Mouse (Mus musculus): ENCODE data around the gene Dad1.
"Not testable (repeated sequence)": the region's sequence is repeated elsewhere in the genome, so short reads cannot be mapped to it uniquely, and the experiment has no call there.

Gene Dad1

DNA sequence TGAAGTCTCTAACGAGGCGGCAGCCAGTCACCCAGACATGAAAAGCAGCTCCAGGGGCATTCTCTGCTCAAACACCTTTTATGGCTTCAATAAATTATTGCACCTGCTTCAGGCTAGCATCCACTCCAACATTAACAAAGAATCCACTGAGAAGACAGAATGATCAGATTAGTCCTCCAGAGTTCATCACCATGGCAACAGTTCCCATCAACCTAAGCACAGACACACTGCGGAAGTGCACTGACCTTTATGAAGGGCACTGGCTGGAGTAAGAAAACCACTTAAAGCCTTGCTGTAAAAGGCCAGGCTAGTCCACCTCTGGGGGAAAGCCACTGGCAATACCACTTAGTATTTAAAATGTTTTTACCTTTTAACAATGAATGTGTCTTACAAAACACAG, 9.7 kb downstream of the Dad1 start:
- DNase-seq = no peak

DNA sequence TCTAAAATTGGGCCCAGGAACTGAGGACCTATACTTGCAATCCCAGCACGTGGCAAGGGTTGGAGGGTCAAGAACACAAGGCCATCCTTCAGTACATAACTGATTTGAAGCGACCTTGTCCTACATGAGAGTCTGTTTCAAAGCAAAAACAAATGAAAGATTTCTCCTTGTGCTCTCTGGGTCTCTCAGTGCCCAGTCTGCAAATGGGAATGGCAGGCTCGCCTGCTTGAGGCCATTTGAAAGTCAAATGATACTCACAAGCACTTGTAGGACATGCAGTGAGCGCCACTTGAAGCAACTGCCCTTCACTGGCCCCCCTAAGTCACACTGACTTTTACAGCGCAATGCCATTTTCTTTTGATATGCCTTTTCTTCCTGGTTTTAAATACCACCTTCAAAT, 13.4 kb downstream of the Dad1 start:
- DNase-seq = no peak

DNA sequence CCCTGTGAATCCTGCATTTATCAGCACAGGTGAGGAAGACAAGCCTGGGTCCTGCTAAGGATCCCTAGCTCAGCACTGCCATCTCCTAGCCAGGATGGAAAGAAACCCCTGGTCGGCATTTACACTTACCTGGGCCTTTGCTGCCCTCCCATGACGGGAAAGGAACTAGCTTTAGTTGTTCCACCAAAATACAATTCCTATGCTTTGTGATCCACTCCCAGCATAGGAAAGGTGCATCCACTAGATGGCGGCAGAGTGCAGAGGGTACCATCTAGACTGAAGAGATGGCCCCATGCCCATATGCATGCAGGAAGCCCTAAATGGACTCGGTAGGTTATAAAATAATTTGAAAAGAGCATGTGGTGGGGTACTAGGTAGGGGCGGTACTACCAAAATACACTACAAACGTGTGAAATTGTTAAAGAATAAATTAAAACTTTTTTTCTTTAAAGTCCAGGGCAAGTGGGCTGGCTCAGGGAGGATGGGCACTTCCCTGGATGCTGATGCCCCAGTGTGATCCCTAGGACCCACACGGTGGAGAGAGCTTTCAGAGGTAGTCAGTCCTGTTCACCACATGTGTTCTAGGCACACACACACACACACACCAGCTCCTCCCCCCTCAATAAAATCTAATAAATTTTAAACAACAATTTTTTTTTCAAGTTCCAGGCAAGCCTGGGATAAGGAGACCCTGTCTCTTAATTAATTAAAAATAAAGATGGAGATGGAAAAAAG, 14.7 kb downstream of the Dad1 start:
- DNase-seq = peak; percentile 58

DNA sequence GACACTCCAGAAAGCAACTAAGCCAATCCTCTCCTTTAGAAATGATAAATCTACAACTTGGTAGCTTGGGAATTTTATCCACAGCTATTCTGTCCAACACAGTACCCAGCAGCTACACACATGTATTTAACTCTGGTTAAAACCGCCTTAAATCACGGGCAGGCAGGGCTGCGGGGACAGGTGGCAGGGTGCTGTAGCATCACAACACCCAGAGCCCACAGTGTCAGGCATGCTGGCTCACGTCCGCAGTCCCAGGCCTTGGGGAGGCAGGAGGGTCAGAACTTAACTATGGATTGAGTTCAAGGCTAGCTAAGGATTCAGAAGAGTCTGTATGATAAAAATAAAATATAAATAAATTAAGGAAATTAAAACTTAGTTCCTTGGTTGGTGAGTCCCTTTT, 17.0 kb downstream of the Dad1 start:
- no peak for DNase-seq

DNA sequence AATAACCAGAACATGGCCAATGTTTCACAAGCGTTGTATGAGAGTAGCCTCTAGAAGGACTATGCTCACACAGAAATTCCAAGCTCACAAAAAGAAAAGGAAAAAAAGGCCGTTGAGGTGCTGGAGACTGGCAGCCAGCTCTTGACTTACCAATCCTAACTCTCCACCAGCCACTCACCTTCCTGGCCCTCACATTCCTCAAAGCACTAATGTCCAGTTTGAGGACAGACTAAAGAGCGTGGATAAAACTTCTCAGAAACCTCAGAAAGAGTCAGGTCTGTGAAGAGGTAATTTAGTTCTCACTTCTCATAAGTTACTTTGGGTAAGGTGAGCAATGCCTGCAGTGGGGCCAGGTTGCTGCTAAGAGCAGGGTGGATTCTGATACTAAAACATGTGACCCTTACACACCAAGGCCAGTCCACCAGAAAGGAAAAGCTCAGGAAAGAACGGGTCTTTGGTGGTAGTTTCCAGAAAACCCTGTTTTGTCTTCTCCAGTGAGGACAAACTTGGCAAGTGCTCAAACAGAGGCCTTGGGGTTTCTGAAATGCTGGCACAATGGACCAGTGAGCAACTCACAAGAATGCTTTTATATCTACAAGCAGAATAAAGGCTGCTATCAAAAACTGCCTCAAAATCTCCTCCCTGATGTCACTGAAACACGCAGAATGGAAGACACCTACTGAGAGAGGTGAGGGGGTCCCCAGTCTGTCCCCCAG, 17.9 kb downstream of the Dad1 start:
- no peak for DNase-seq

DNA sequence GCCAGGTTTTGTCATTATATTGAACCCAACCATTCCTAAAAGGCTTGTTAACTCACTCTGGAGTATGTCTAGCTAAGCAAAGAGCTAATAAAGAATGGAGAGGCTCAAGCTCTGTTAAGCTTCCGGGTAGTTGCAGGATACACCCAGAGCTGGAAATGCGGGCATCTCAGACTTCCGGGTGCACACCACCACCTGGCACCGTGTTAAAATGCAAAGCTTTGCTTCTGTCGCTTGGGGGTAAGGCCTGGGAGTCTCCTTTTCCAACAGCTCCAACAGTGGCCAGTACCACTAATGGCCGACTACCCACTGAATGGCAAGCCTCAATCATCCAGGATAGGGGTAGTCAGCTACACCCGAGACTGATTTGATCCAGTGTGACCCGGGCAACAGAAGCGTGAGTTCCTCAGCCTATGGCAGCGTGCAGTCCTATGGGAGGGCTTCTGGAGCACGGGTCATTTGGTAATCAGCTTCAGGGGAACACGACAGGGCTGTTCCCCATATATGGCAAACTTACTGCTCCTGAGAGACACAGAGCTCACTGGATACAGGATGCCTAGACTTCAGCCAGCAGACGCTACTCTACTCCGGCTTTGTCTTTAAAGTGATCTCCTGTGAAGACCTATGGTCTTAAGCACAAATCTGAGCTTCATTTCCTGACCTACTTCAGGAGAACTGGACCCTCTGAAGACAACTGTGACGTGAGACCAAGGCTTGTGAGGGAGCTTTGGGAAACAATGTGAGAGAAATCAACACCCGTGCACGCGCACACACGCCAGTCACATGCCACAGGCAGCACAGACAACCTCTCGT, 19.5 kb downstream of the Dad1 start:
- DNase-seq = no peak

DNA sequence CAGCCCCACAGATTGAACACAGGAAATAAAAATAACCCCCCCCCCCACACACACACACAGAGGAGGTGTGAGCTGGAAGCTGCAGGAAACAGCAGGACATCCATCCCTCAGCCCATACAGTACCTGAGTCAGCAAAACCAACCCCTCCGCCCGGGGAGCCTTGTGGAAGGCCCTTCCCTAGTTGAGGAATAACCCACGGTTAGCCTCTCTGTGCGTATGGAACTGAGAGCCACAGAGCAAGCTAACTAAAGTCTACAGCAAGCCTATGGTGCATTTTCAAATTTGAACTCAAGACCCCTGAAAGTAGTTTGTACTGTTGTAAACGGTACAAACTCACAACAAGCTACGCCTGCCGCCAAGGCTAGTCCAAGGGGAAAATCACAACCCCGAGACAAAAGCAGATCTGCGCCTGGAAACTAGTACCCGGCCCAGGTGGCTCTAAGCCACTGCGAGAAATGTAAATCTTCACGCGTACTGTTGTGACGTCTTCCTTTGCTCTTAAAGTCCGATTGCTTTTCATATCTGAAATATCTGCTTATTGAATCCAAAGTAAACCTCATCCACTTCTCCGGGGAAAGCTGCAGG, 20.3 kb downstream of the Dad1 start:
- no peak for DNase-seq

DNA sequence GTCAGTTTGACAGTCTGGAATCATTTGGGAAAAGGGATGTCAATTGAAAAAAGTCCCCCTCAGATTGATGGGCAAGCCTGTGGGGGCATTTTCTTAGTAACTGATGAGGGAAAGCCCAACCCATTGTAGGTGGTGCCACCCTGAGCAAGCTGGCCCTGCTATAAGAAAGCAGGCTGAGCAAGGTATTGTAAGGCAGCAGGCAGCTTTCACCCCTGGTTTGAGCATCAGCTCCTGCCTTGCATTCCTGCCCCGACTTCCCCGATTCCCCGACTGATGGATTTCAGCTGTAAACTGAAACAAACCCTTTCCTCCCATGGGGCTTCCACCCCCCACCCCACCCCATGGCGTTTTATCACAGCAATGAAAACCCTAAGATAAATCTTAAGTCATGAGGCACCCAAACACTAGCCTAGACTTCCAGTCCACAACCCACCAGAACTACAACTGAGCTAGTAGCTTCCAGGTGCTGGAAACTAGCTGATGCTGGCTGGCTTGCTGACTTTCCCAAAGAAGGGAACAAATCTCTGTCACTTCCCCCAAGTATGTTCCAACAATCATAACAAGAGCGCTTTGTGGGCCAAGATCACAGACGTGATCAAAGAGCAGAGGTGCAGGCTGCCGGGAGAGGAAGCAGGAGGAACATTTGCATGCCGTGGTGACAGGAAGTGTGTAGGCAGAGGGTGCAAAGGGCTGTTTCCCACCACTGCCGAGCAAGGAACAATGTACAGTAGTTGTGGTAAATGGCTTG, 20.9 kb downstream of the Dad1 start:
- no peak for DNase-seq

DNA sequence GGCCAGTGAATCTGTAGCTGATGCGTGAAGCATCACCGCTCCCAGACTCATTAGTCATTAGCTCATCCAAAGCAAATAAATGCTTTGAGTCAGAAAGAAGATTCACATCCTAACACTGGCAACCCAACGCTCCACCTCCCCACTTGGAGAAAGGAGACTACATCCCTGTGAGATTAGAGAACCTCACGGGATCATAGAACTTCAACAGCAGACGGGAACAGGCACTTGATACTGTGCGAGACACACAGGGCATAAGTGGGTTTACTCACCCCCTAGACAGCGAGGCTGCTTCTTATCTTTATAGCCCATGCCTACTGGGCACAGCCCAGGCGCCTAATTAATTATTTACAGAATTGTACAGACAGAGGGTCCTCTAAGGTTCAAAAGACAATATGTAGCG, 21.8 kb downstream of the Dad1 start:
- DNase-seq = no peak

DNA sequence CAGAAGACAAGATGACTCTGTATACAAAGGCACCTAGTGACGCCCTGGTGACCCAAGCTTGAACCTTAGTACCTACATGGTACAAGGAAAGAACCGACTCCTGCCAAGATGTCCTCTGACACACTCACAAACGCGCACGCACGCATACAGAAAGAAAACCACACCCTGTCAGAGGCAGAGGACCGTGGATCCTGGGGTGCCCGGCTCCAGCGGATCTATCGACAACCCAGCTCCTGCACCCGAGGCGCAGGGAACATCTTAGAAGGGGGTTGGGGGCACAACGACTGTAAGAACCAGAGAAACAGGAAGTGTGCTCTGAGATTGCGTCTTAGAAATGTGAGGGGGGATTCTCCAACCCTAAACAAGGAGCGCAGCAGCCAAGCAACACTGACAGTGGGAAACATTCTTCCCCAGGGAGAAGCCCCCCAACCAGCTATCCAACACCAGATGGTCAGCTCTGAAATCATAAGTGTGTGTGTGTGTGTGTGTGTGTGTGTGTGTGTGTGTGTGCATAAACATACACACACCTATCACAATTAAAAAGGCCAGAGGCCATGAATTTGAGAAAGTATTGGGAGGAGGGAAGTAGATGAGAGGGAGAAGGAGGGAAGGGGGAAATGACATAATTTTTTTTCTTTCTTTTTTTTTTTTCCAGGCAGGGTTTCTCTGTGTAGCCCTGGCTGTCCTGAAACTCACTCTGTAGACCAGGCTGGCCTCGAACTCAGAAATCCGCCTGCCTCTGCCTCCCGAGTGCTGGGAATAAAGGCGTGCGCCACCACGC, 22.5 kb downstream of the Dad1 start:
- DNase-seq = no peak

DNA sequence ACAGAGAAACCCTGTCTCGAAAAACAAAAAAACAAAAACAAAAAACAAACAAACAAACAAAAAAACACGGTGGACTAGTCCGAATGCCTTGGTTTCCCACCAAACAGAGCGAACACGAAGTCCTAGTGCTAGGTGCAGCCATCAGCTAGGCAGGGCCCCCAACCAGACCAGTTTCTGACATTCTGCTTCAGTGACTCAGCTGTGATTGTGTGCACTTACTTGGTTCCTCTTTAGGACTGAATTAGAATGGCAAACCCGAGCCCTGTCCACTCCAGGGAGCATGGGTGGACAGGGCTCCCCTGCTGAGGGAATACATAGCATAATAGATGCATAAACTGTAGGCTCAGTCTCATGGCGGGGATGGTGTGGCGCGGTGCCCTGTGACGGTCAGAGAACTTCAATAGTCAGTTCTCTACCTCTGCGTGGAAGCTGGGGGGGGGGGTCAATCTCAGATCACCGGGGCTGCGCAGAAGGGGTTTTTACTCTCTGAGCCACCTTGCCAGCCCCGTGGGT, 23.2 kb downstream of the Dad1 start:
- DNase-seq = no peak

DNA sequence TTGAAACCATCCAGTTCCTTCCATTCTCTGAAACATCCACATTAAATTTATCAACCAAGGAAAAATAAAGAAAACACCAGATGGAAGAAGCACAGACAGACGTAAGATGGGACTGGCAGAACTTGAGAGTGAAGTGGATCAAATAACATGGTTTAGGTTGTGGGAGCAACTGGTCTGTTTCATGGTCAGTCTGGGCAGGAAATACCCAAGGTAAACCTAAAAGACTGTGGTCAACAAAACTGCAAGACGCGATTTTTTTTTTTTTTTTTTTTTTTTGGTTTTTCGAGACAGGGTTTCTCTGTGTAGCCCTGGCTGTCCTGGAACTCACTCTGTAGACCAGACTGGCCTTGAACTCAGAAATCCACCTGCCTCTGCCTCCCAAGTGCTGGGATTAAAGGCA, 24.1 kb downstream of the Dad1 start:
- not testable (repeated sequence) for DNase-seq

DNA sequence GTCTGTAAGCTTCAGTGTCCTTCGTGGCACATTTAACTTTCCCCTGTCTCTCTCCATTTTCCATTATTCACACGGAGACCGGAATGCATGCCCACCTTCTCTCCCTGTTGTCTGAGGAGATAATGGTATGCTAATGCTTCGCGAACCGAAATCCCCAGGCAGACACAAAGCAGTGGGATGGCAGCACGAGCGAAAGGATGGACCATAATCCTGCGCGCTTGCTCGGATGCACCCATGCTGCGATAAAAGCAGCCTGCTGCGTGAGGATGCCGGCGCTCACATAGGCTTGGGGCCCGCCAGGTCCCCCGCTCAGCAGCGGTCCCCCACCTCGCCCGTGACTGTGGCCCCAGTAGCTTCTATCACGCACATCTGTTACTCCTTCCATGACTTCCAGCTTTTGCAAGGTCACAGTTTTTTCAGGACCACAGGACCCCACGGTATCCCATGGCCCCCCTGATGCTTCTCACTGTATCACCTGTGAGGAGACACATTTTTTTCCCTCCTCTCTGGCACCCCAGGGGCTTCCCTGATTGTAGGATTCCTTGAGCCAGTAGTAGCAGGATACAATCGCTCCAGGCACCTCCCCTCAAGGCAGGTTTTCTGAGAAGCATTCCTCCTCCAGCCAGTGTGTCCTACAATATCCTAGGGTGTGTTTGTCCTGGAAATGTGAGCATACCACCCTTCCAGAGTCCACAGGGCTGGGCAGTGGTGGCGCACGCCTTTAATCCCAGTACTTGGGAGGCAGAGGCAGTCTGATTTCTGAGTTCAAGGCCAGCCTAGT, 24.8 kb downstream of the Dad1 start:
- no peak for DNase-seq

DNA sequence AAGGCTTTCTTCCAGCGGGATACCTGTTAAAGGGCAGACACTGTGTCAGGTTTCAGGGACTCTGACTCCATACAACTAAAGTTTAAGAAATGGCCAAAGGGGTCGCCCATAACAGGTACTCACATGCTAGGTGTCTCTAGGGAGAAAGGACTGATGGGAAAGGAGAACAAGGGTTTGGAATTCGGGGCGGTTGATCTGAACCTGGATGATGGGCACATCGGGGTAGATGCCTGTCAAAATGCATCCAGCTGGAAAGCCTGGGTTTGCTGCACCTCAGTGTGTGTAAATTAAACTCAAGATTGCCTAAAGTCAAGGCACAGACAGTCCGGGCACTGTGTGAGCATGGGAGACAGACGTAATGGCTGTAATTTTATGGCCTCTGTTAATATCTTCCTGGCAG, 25.4 kb downstream of the Dad1 start:
- DNase-seq = no peak

DNA sequence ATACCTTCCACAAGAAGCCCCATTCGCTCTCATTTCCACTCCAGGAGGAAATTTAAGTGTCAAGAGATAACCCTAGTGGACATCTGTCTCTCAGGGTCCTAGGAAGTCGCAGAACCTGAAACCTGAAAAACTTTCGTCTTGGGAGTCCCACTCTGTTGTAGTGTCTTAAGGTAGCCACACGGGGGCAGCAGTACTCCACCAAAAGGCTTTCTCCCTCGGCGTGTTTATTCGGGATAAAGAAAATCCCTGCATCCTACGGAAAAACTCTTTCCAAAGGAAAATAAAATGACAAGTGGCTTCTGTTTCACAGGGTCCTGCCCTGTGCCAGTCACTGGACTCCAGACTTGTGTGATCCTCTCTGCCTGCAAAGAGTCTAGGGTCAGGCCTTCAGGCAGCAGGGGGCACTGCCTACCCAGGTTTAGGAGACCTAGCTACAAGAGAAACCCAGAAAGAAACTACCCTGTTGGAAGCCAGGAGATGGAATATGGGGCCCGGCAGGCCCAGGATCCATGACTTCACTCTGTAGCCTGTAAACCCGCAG, 25.9 kb downstream of the Dad1 start:
- DNase-seq = peak; percentile 60

DNA sequence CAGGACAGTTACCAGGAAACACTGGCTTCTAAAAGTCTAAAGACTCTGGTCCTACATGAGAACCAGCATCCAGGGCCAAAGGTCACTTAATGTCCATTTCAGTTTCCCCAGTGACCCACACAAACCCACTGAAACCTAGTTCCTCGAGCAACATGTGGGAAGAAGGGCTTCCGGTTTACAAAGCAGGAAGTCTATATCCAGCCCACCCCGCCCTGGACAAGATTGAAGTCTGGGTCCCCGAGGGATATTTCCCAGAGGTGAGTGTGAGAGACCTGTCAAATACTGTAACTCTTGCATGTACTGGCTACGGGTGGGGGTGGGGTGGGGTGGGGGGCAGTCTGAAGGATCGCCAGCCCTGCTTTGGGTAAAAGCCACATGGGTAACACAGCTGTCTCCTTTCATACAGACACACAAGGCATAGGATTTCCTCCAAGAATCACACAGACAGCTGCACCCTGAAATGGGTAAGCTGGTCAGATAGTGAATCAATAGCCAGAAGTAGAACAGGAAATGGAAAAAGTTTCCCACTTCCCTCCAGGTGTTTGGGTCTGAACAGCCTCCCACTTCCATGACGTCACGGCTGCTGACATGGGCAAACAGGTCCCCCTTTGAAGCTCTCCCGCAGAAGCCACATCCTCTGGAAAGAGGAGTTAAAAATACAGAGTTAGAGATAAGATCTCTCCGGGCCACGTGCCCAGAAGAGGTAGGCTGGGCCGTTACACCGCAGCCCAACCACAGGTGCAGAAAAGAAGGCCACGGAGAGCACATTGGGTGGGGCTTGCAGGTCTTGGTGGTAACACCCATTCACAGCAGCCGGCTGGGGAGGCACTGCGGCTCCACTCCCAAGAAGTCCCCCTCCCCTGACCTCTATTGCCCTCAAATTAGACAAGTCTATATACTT, 26.7 kb downstream of the Dad1 start:
- DNase-seq = no peak

DNA sequence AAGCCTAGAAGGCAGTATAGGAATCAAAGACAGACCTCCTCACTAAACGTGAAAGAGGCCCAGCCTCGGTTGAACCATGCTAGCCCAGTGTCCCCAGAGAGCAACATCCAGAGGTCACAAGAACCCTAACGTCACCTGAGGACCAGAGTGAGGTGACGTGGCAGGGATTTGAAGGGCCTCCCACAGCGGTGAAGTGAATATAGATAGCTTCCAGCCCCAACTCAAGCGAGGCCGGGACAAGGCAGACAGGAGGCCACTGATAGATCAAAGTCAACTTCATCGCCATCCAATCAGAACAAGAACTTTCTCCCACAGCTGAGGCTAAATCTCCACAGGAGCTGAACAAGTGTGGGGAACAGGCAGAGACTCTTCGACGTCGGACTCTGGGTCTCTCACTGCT, 28.2 kb downstream of the Dad1 start:
- DNase-seq = no peak

DNA sequence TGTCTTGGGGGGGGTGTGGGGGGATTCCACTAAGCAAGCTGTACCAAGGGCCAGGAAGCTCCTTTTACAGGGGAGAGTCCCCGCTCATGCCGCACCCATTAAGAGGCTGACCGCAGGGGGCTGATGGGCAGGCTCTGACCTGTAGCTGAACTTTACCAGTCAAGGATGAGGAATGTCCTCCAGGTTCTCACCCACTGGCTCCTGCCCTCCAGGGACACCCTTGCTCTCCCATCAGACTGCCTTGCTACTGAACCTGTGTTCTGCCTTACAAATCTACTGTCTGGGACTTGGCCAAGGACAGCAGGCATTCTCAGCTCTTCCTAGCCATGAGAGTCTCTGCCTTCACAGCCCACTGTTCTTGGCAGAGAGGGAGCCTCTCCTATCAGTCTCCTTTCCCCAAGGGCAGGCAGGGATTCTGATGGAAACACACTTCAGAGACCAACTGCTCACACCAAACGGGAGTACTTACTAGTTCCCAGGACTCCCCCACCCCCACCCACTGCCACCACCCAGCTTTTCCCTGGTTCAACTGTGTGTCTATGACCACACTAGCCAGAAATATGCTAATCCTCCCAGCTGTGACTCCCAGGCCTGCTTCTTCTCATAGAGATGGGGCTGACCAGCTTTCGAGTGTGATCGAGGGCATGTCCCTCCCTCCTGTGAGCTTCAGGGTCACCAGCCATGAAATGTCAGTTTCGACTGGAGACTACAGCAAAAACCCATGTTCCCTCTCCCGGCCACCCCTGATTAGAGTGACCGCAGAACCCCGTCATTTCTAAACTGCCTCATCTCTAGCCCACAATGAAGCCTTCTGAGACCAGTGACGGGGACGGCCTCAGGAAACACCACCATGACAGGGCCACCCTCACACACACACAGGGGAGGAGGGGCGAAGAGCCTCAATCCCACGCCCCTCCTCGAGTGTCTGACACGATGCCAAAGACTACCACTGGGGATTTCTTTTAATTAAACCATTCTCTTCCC, 29.1 kb downstream of the Dad1 start:
- DNase-seq = no peak

All from cerebellum, adult 11-12 months (tissue).